Mouse (Mus musculus): ENCODE measurements at regions not wholly inside any gene's neighbourhood (a gene's known extent, or its start where the extent isn't known, plus 50 kb on each side); places are given as distances from the start of the nearest gene placed in this dataset.

GRCm38 (mm10) chr9:46938628-46939027 is 59.9 kb upstream of the Gm4791 start:
- no peak for DNase-seq

GRCm38 (mm10) chr9:46925641-46926040 is 72.9 kb upstream of the Gm4791 start:
- DNase-seq = peak; percentile 26

- DNase-seq = no peak
These were observed 78.5 kb upstream of the Gm4791 start for GRCm38 (mm10) chr9:46920081-46920480.

- peak; percentile 56 for DNase-seq
These were observed 85.3 kb upstream of the Gm4791 start for GRCm38 (mm10) chr9:46913238-46913637.

- peak; percentile 54 for DNase-seq
These were observed 89.0 kb upstream of the Gm4791 start for GRCm38 (mm10) chr9:46909412-46910013.

GRCm38 (mm10) chr9:46905081-46905480 is 93.5 kb upstream of the Gm4791 start:
- no peak for DNase-seq

GRCm38 (mm10) chr9:46903491-46904220 is 94.9 kb upstream of the Gm4791 start:
- no peak for DNase-seq

GRCm38 (mm10) chr9:46899283-46899682 is 99.3 kb upstream of the Gm4791 start:
- no peak for DNase-seq

- DNase-seq = no peak
These were observed 100.4 kb upstream of the Gm4791 start for GRCm38 (mm10) chr9:46898120-46898519.

GRCm38 (mm10) chr9:46891829-46892228 is 106.7 kb upstream of the Gm4791 start:
- DNase-seq = no peak

GRCm38 (mm10) chr9:46889933-46890662 is 108.4 kb upstream of the Gm4791 start:
- DNase-seq = no peak

- DNase-seq = peak; percentile 18
These were observed 127.1 kb upstream of the Gm4791 start for GRCm38 (mm10) chr9:46871211-46871994.

- DNase-seq = no peak
These were observed 134.6 kb upstream of the Gm4791 start for GRCm38 (mm10) chr9:46863934-46864333.

- DNase-seq = no peak
These were observed 146.8 kb upstream of the Gm4791 start for GRCm38 (mm10) chr9:46851753-46852152.

GRCm38 (mm10) chr9:46851336-46851735 is 147.2 kb upstream of the Gm4791 start:
- DNase-seq = no peak

GRCm38 (mm10) chr9:46845276-46845675 is 153.3 kb upstream of the Gm4791 start:
- peak; percentile 13 for DNase-seq

GRCm38 (mm10) chr9:46843781-46844180 is 154.8 kb upstream of the Gm4791 start:
- no peak for DNase-seq

GRCm38 (mm10) chr9:46841571-46841970 is 157.0 kb upstream of the Gm4791 start:
- no peak for DNase-seq

GRCm38 (mm10) chr9:46835261-46835660 is 163.3 kb upstream of the Gm4791 start:
- no peak for DNase-seq

- no peak for DNase-seq
These were observed 167.6 kb upstream of the Gm4791 start for GRCm38 (mm10) chr9:46830746-46831560.

- no peak for DNase-seq
These were observed 168.2 kb upstream of the Gm4791 start for GRCm38 (mm10) chr9:46830316-46830715.

- DNase-seq = no peak
These were observed 173.8 kb upstream of the Gm4791 start for GRCm38 (mm10) chr9:46824703-46825102.

All from right cerebral cortex, adult 18-20 months (tissue).